Mouse (Mus musculus): ENCODE data around the gene Spns2.

The Spns2 gene

GRCm38 (mm10) chr11:72489881-72490301, at the start of gene Spns2:
Gene Spns2, minus strand, starts transcription at chr11:72489904.
- in situ Hi-C loops (cut with MboI, MseI), result no loop called here

- in situ Hi-C loops (cut with MboI, MseI), result no loop called here
These were observed 49.1 kb upstream of the Spns2 start for GRCm38 (mm10) chr11:72538811-72539210.

- in situ Hi-C loops (cut with MboI, MseI), result no loop called here
These were observed 48.5 kb upstream of the Spns2 start for GRCm38 (mm10) chr11:72538037-72538755.

GRCm38 (mm10) chr11:72537503-72537902, 47.8 kb upstream of the Spns2 start:
- in situ Hi-C loops (cut with MboI, MseI), result no loop called here

- in situ Hi-C loops (cut with MboI, MseI), result no loop called here
These were observed 45.8 kb upstream of the Spns2 start for GRCm38 (mm10) chr11:72535519-72535918.

GRCm38 (mm10) chr11:72532890-72533289, 43.2 kb upstream of the Spns2 start:
- in situ Hi-C loops (cut with MboI, MseI), result no loop called here

GRCm38 (mm10) chr11:72531632-72532031, 41.9 kb upstream of the Spns2 start:
- in situ Hi-C loops (cut with MboI, MseI), result no loop called here

GRCm38 (mm10) chr11:72531144-72531543, 41.4 kb upstream of the Spns2 start:
- in situ Hi-C loops (cut with MboI, MseI), result no loop called here

- in situ Hi-C loops (cut with MboI, MseI), result no loop called here
These were observed 36.5 kb upstream of the Spns2 start for GRCm38 (mm10) chr11:72526190-72526589.

- in situ Hi-C loops (cut with MboI, MseI), result no loop called here
These were observed 34.0 kb upstream of the Spns2 start for GRCm38 (mm10) chr11:72523711-72524110.

GRCm38 (mm10) chr11:72522616-72523041, 32.9 kb upstream of the Spns2 start:
- in situ Hi-C loops (cut with MboI, MseI), result no loop called here

GRCm38 (mm10) chr11:72521598-72522541, 32.2 kb upstream of the Spns2 start:
- in situ Hi-C loops (cut with MboI, MseI), result no loop called here

- in situ Hi-C loops (cut with MboI, MseI), result loop anchor here (10.0 kb wide), 1 partner anchor 595 kb away; no protein-coding TSS in a partner anchor
These were observed 30.2 kb upstream of the Spns2 start for GRCm38 (mm10) chr11:72519895-72520294.

GRCm38 (mm10) chr11:72519189-72519588, 29.5 kb upstream of the Spns2 start:
- in situ Hi-C loops (cut with MboI, MseI), result loop anchor here (10.0 kb wide), 1 partner anchor 594 kb away; no protein-coding TSS in a partner anchor

GRCm38 (mm10) chr11:72518449-72518848, 28.7 kb upstream of the Spns2 start:
- in situ Hi-C loops (cut with MboI, MseI), result loop anchor here (10.0 kb wide), 1 partner anchor 594 kb away; no protein-coding TSS in a partner anchor

- in situ Hi-C loops (cut with MboI, MseI), result loop anchor here (10.0 kb wide), 1 partner anchor 590 kb away; no protein-coding TSS in a partner anchor
These were observed 25.3 kb upstream of the Spns2 start for GRCm38 (mm10) chr11:72514967-72515366.

- in situ Hi-C loops (cut with MboI, MseI), result no loop called here
These were observed 18.9 kb upstream of the Spns2 start for GRCm38 (mm10) chr11:72508651-72509050.

GRCm38 (mm10) chr11:72507651-72508050, 17.9 kb upstream of the Spns2 start:
- in situ Hi-C loops (cut with MboI, MseI), result no loop called here

GRCm38 (mm10) chr11:72504016-72504797, 14.5 kb upstream of the Spns2 start:
- in situ Hi-C loops (cut with MboI, MseI), result no loop called here

GRCm38 (mm10) chr11:72503501-72503921, 13.8 kb upstream of the Spns2 start:
- in situ Hi-C loops (cut with MboI, MseI), result no loop called here

GRCm38 (mm10) chr11:72502236-72502635, 12.5 kb upstream of the Spns2 start:
- in situ Hi-C loops (cut with MboI, MseI), result no loop called here

Measured in regulatory T cell (primary cell).